Mouse (Mus musculus) bone marrow, adult 2 months (tissue): ENCODE results near the gene Gm17087. TPM values are rescaled to one million over a fixed set of nuclear protein-coding genes. Genes with fewer than 3 reads are reported as not detected.

Experiments
- H3K27ac ChIP-seq: fragments of 200-500 bp; 2 replicates; pipeline ENCODE4 v1.5.1; 2012; ENCODE audit warnings: low read depth, mild to moderate bottlenecking, control low read depth, inconsistent platforms, low read length; ENCODE audit not compliant: control insufficient read depth, poor library complexity, insufficient read depth
- H3K4me1 ChIP-seq: fragments of 200-500 bp; 2 replicates; pipeline ENCODE4 v1.6.1; 2011; ENCODE audit warnings: low read length; ENCODE audit not compliant: control insufficient read depth, insufficient read depth
- H3K4me3 ChIP-seq: fragments of 200-500 bp; replicated peaks from 2 replicates; pipeline ENCODE3; 2011; ENCODE audit warnings: mild to moderate bottlenecking, low read depth, low read length, control low read depth; ENCODE audit not compliant: control insufficient read depth
- CTCF ChIP-seq: fragments of 200-500 bp; IDR thresholded peaks from 2 replicates; pipeline ENCODE4 v1.5.1; 2011; ENCODE audit warnings: low read length, control low read depth; ENCODE audit not compliant: control insufficient read depth, insufficient read depth
- POLR2A ChIP-seq: fragments of 200-500 bp; IDR thresholded peaks from 2 replicates; pipeline ENCODE4 v1.6.1; 2011; ENCODE audit warnings: low read depth, mild to moderate bottlenecking, control low read depth, low read length, borderline replicate concordance; ENCODE audit not compliant: control insufficient read depth
- WGBS: fragments of 180-500 bp; shearing (Covaris S2); methylation state at CpG from one replicate; pipeline ENCODE4 v1.1.7; 2018; 5-methylcytosine and 5-hydroxymethylcytosine counted together
- polyA plus RNA-seq: library from polyadenylated mRNA; stranded (reverse); fragments of >200 nt; gene quantifications from 2 replicates; pipeline ENCODE4 v1.2.4, GENCODE M21; 2011; ENCODE audit warnings: low replicate concordance; ENCODE audit not compliant: missing spikeins, insufficient read depth, insufficient read length

Gene Gm17087
- polyA plus RNA-seq, 1 experiment = not detected

DNA sequence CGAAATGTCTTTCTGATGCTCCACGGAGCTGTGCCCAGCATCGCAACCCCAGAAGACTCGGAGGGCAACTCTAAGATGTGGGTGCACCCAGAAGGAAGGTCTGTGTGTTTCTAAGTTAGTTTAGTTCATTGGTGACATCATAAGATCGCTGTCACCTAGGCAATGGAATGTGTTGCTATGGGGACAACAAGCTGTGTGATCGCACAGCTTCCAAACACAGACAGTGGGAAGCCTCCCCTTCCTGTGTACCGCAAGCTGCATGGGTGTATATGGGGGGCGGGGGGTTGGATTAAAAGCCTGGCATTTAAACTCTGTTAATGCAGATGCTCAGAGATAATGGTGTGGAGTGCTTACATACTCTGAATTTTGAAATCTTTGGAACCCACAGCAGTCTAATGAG is 14.8 kb upstream of the Gm17087 start:
- no peak overlapping the region for H3K27ac ChIP-seq
- WGBS = 62% methylated on average over 8 of the region's 8 CpGs
- TF ChIP-seq POLR2A (no peak), CTCF (no peak)
- H3K4me1 ChIP-seq = no peaks in the 10 kb centered on the region
- H3K4me3 ChIP-seq = no peak overlapping the region

DNA sequence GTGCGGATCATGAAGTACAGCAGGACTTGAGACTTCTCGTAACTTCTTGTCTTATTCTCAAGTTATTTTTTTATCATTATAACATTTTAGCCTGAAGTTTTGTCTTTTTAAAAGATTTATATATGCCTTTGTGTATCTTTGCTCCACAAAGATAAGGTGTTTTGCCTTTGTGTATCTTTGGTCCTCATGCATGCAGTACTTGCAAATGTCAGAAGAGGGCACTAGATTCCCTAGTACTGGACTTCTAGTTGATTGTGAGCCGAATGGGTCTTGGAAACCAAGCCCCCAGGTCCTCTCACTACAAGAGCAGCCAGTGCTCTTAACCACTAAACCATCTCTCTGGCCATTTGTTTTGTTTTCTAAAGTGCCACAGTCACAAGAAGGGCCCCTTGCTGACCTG is 13.6 kb upstream of the Gm17087 start:
- Histone ChIP-seq H3K27ac (no peak overlapping the region), H3K4me3 (no peak overlapping the region), H3K4me1 (no peaks in the 10 kb centered on the region)
- 56% methylated on average over 3 of the region's 3 CpGs for WGBS
- TF ChIP-seq CTCF (no peak), POLR2A (no peak)

DNA sequence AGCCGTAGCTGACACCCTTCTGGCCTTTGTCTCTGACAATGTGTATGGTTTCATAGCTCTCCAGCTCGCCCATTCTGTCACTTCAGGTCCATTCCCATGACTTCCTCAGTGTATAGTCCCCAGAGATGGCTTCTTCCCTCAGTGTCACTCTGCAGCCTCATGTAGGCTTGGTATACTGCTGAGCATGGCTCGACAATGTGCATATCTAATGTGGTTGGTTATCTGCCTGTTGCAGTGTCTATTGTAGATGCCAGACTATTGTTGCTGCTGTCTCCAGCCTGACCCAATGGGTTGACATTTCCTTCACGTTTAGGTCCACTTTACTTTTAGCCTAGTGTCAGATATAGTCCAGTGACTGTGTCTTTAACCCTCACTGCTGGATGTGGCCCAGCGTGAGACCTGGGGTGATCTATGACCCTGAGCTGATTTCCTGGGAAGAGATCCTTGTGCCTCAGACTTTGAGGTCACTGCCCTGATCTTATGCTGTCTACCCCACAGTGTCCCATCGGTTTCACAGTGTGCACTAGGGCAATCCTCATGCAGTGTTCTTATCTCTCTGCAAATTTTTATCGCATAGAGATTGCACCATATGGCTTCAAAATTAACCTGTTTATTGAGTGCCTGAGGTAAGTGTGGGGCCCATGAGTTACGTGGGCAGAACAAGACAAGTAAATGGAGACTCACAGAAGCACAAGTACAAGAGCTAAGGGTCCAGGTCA is 7.0 kb upstream of the Gm17087 start:
- Histone ChIP-seq H3K4me1 (no peaks in the 10 kb centered on the region), H3K4me3 (no peak overlapping the region), H3K27ac (no peak overlapping the region)
- no peak for TF ChIP-seq CTCF
- no peak for TF ChIP-seq POLR2A
- 59% methylated on average over 8 of the region's 8 CpGs for WGBS

DNA sequence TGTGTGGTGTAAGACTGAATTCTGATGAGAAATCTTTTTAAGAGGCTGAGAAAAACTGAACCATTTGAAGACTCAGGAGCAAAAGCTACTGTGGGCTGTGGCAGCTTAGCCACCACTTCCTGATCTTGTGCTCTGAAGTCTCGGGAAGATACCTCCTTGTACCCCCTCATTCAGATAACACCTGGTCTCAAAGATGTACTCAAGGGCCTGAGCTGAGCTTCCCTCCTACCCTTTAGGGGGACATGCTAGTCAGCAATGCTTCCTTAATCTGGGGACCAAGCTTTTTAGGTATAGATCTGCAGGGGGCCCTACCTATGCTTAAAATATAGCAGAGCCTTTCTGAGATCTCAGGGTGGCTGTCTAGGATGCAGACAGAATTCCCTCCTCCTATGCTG is 3.9 kb downstream of the Gm17087 start:
- TF ChIP-seq POLR2A (no peak), CTCF (no peak)
- H3K27ac ChIP-seq = no peak overlapping the region
- H3K4me3 ChIP-seq = no peak overlapping the region
- H3K4me1 ChIP-seq = no peaks in the 10 kb centered on the region; the same call in 1 of the 2 replicates
- WGBS = 3% methylated on average over 1 of the region's 1 CpGs

DNA sequence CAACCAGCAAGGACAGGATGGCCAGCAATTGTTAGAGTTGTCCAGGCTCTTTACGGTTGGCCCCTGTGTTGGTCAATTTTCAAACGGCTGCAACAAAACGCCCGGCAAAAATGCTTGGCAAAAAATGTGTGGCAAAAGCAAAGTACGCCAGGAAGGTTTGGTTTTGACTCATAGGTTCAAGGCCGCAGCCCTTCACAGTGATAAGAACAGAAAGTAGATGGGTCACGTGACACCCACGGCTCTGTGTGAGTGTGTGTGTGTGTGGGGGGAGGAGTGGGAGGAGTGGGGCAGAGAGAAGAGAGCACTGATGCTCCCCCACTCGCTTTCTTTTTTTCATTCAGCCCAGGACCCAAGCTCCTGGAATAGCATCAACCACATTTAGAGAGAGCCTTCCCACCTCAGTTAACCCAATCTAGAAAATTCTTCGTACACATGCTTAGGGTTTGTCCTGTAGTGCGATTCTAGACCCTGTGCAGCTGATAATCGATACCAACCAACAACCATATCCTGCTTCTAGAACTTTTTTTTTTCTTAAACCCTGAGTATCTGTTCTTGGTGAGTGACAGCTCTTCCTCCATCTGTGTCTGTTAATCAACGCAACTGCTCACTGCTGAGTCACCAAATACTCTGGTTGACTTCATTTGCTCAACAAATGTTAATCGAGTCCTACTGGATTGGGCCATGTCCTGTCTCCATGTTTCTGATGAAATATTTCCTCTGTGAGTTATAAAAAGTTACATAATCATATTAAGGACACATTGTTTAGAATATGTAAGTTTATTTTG is 4.5 kb downstream of the Gm17087 start:
- TF ChIP-seq CTCF (no peak), POLR2A (no peak)
- Histone ChIP-seq H3K4me3 (no peak overlapping the region), H3K4me1 (no peaks in the 10 kb centered on the region; the same call in 1 of the 2 replicates), H3K27ac (no peak overlapping the region)
- WGBS = 60% methylated on average over 14 of the region's 14 CpGs

DNA sequence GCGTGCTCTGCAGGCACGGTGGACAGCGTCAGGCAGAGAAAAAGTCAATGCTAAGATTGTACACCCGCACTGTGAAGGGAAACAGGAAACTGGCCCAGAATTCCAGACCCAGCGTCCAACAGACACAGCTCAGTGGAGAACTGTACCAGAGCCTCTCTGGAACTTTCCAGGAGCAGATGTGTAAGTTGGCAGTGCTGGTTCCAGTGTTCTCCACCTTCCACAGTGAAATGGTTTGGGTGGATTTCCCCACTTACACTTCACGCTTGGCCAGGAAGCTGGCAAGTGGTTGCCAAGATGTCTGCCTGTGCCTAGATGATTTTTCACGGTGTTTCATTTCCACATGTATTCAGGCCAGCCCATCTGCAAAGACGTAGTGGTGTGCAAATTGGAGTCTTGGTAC is 8.8 kb downstream of the Gm17087 start:
- Histone ChIP-seq H3K4me1 (no peaks in the 10 kb centered on the region; the same call in 1 of the 2 replicates), H3K27ac (no peak overlapping the region), H3K4me3 (no peak overlapping the region)
- TF ChIP-seq POLR2A (no peak), CTCF (no peak)
- WGBS = 72% methylated on average over 8 of the region's 8 CpGs

DNA sequence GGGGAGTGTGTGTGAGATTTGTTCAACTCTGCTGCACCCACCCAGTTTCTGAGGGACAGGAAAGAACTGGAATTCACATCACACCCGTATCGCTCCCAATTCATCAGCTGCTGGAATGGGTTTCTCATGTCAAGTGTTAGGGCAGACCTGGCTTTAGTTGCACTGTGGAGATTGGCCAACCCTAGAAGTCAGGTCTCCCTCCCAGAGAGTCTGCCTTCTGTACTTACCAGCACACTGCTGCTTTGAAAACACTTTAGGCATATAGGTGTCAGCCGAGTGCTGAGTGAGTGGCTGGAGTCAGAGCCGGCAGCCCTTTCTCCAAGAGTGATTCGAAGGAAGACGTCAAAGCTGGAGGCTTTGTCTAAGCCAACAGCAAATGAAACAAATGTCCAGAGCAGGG is 10.5 kb downstream of the Gm17087 start:
- H3K27ac ChIP-seq = no peak overlapping the region
- H3K4me1 ChIP-seq = no peaks in the 10 kb centered on the region
- 80% methylated on average over 6 of the region's 6 CpGs for WGBS
- no peak overlapping the region for H3K4me3 ChIP-seq
- TF ChIP-seq CTCF (no peak), POLR2A (no peak)

DNA sequence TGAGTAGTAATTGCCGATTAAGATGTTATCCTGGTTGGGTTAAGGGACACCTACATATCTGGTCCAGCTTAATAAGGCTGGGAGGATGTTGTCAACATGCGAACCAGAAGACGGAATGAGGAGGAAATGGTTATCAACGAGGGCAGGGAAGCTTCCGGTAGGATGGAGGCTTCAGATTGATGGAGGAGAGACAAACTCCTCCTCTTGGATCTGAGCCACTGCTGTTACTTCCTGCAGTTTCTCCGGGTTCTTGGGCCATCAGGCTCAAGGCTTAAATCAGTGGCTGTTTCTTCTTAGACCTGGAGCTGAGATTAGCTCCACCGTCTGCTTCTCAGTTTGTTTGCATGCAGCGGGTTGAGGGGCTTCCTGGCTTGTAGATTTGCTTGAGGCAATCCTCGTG is 11.0 kb downstream of the Gm17087 start:
- H3K27ac ChIP-seq = no peak overlapping the region
- TF ChIP-seq POLR2A = no peak
- TF ChIP-seq CTCF = no peak
- H3K4me1 ChIP-seq = no peaks in the 10 kb centered on the region
- 69% methylated on average over 9 of the region's 9 CpGs for WGBS
- H3K4me3 ChIP-seq = no peak overlapping the region
